Mouse (Mus musculus): ENCODE measurements at regions not wholly inside any gene's neighbourhood (a gene's known extent, or its start where the extent isn't known, plus 50 kb on each side); places are given as distances from the start of the nearest gene placed in this dataset.

DNA sequence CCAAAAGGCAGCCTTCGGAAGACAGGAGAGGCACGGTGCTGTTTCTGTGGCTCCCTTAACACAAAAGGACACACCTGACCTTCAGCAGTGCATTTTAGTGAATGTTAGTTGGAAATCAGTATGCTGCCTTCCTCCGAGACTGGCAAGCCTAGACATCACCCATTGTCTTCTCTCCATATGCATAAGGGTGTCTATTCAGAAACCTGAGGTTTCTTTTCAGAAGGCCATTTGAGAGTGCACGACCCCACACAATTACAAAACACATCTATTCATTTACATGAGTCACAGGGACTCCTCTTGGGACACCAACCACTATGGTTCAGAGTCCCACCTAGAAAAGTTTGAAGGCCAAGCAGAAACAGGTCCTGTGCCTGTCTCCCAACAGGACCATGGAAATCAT, 161.8 kb upstream of the Spats2l start:
- Histone ChIP-seq H3K36me3 (ENCODE audit: control insufficient read depth, insufficient read depth, low read length, poor library complexity, severe bottlenecking) (no peaks in the 10 kb centered on the region), H3K4me3 (ENCODE audit: low read depth, low read length) (no peak overlapping the region), H3K4me1 (ENCODE audit: control insufficient read depth, insufficient read depth, low read length) (peaks cover 2% of the 10 kb centered on the region), H3K27me3 (ENCODE audit: control insufficient read depth, insufficient read depth, low read length, poor library complexity, severe bottlenecking) (no peaks in the 10 kb centered on the region), H3K27ac (ENCODE audit: insufficient read depth, low read length) (peak overlapping the region; percentile 25; the same call in 1 of the 2 replicates), H3K9me3 (replicated peaks; ENCODE audit: control insufficient read depth, insufficient read depth, low read length, poor library complexity, severe bottlenecking) (peaks cover 13% of the 10 kb centered on the region), H3K9ac (ENCODE audit: low read depth, poor library complexity, severe bottlenecking) (no peak overlapping the region)
- peak; percentile 64 for TF ChIP-seq EP300 (IDR thresholded peaks at IDR 0.05; ENCODE audit: insufficient read depth, low read depth, low read length)
- no peak for TF ChIP-seq POLR2A (IDR thresholded peaks at IDR 0.05; ENCODE audit: insufficient read depth, low read length)

GRCm38 (mm10) chr1:57612931-57613804, 160.8 kb upstream of the Spats2l start:
- Histone ChIP-seq H3K4me1 (ENCODE audit: control insufficient read depth, insufficient read depth, low read length) (peaks cover 2% of the 10 kb centered on the region), H3K4me3 (ENCODE audit: low read depth, low read length) (no peak overlapping the region), H3K36me3 (ENCODE audit: control insufficient read depth, insufficient read depth, low read length, poor library complexity, severe bottlenecking) (no peaks in the 10 kb centered on the region), H3K27me3 (ENCODE audit: control insufficient read depth, insufficient read depth, low read length, poor library complexity, severe bottlenecking) (no peaks in the 10 kb centered on the region), H3K9ac (ENCODE audit: low read depth, poor library complexity, severe bottlenecking) (no peak overlapping the region), H3K27ac (ENCODE audit: insufficient read depth, low read length) (no peak overlapping the region), H3K9me3 (replicated peaks; ENCODE audit: control insufficient read depth, insufficient read depth, low read length, poor library complexity, severe bottlenecking) (peaks cover 16% of the 10 kb centered on the region)
- TF ChIP-seq EP300 (IDR thresholded peaks at IDR 0.05; ENCODE audit: insufficient read depth, low read depth, low read length), result peak; percentile 94
- no peak for TF ChIP-seq CTCF (IDR thresholded peaks at IDR 0.05; ENCODE audit: low read depth, low read length)

DNA sequence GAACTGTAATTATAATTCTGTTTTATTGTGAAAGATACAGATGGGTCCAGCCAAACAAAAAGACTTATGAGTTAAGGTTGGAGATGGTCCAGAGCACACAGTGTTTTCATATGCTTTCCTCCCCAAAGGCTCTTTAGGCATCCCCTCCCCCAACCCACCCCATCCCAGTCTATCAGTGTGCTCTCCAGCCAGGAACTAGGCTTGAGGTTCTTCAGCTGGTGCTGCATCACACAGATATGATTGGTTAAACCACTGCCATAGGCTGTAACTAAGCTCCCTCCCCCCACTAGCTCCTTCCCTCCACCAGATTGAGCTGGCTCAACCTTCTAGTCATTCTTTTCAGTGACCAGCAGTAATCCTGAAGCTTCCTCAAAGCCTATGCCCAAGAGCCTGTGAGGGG, 158.8 kb upstream of the Spats2l start:
- Histone ChIP-seq H3K4me1 (ENCODE audit: control insufficient read depth, insufficient read depth, low read length) (peaks cover 2% of the 10 kb centered on the region), H3K9me3 (replicated peaks; ENCODE audit: control insufficient read depth, insufficient read depth, low read length, poor library complexity, severe bottlenecking) (peaks cover 16% of the 10 kb centered on the region), H3K9ac (ENCODE audit: low read depth, poor library complexity, severe bottlenecking) (no peak overlapping the region), H3K27ac (ENCODE audit: insufficient read depth, low read length) (no peak overlapping the region), H3K36me3 (ENCODE audit: control insufficient read depth, insufficient read depth, low read length, poor library complexity, severe bottlenecking) (no peaks in the 10 kb centered on the region), H3K4me3 (ENCODE audit: low read depth, low read length) (no peak overlapping the region), H3K27me3 (ENCODE audit: control insufficient read depth, insufficient read depth, low read length, poor library complexity, severe bottlenecking) (no peaks in the 10 kb centered on the region)
- no peak for TF ChIP-seq POLR2A (IDR thresholded peaks at IDR 0.05; ENCODE audit: insufficient read depth, low read length)
- TF ChIP-seq EP300 (IDR thresholded peaks at IDR 0.05; ENCODE audit: insufficient read depth, low read depth, low read length), result no peak
- TF ChIP-seq CTCF (IDR thresholded peaks at IDR 0.05; ENCODE audit: low read depth, low read length), result no peak

- H3K27me3 ChIP-seq (ENCODE audit: control insufficient read depth, insufficient read depth, low read length, poor library complexity, severe bottlenecking), result no peaks in the 10 kb centered on the region
- H3K4me1 ChIP-seq (ENCODE audit: control insufficient read depth, insufficient read depth, low read length), result no peaks in the 10 kb centered on the region
- H3K27ac ChIP-seq (ENCODE audit: insufficient read depth, low read length), result no peak overlapping the region
- H3K9me3 ChIP-seq (replicated peaks; ENCODE audit: control insufficient read depth, insufficient read depth, low read length, poor library complexity, severe bottlenecking), result peaks cover 16% of the 10 kb centered on the region
- no peak overlapping the region for H3K9ac ChIP-seq (ENCODE audit: low read depth, poor library complexity, severe bottlenecking)
- H3K36me3 ChIP-seq (ENCODE audit: control insufficient read depth, insufficient read depth, low read length, poor library complexity, severe bottlenecking), result no peaks in the 10 kb centered on the region
- H3K4me3 ChIP-seq (ENCODE audit: low read depth, low read length), result no peak overlapping the region
- TF ChIP-seq EP300 (IDR thresholded peaks at IDR 0.05; ENCODE audit: insufficient read depth, low read depth, low read length) (no peak), POLR2A (IDR thresholded peaks at IDR 0.05; ENCODE audit: insufficient read depth, low read length) (no peak), CTCF (IDR thresholded peaks at IDR 0.05; ENCODE audit: low read depth, low read length) (no peak)
These were observed 156.6 kb upstream of the Spats2l start for GRCm38 (mm10) chr1:57617316-57617715.

DNA sequence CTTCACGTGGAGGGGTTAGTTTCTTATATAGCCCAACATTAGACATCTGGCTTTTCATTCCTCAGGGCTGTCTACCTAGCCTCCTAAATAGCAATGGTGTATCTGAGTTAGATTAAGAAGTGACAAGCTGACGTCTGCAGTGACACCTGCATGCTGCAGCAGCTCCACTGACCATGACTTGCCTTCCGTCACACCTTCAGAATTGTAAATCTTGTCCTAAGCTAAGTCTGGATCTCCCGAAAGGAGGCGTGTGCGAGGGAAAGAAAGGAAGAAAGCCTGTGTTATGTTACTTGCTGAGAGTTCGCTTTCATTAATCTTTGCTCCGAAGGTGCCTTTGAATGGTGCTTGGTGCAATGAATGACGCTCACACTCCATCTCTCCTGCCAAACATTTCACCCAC, 151.4 kb upstream of the Spats2l start:
- Histone ChIP-seq H3K9ac (ENCODE audit: low read depth, poor library complexity, severe bottlenecking) (no peak overlapping the region), H3K4me1 (ENCODE audit: control insufficient read depth, insufficient read depth, low read length) (no peaks in the 10 kb centered on the region), H3K27ac (ENCODE audit: insufficient read depth, low read length) (no peak overlapping the region), H3K4me3 (ENCODE audit: low read depth, low read length) (no peak overlapping the region), H3K27me3 (ENCODE audit: control insufficient read depth, insufficient read depth, low read length, poor library complexity, severe bottlenecking) (no peaks in the 10 kb centered on the region), H3K36me3 (ENCODE audit: control insufficient read depth, insufficient read depth, low read length, poor library complexity, severe bottlenecking) (no peaks in the 10 kb centered on the region), H3K9me3 (replicated peaks; ENCODE audit: control insufficient read depth, insufficient read depth, low read length, poor library complexity, severe bottlenecking) (0 out of 2 replicates have a peak, but pooled peaks cover 3% of the 10 kb centered on the region)
- TF ChIP-seq EP300 (IDR thresholded peaks at IDR 0.05; ENCODE audit: insufficient read depth, low read depth, low read length) (no peak), CTCF (IDR thresholded peaks at IDR 0.05; ENCODE audit: low read depth, low read length) (no peak), POLR2A (IDR thresholded peaks at IDR 0.05; ENCODE audit: insufficient read depth, low read length) (no peak)

- no peaks in the 10 kb centered on the region for H3K36me3 ChIP-seq (ENCODE audit: control insufficient read depth, insufficient read depth, low read length, poor library complexity, severe bottlenecking)
- no peak overlapping the region for H3K27ac ChIP-seq (ENCODE audit: insufficient read depth, low read length)
- H3K4me3 ChIP-seq (ENCODE audit: low read depth, low read length), result no peak overlapping the region
- no peak overlapping the region for H3K9ac ChIP-seq (ENCODE audit: low read depth, poor library complexity, severe bottlenecking)
- H3K4me1 ChIP-seq (ENCODE audit: control insufficient read depth, insufficient read depth, low read length), result no peaks in the 10 kb centered on the region
- no peak for TF ChIP-seq EP300 (IDR thresholded peaks at IDR 0.05; ENCODE audit: insufficient read depth, low read depth, low read length)
- no peak for TF ChIP-seq CTCF (IDR thresholded peaks at IDR 0.05; ENCODE audit: low read depth, low read length)
- no peak for TF ChIP-seq POLR2A (IDR thresholded peaks at IDR 0.05; ENCODE audit: insufficient read depth, low read length)
- H3K9me3 ChIP-seq (replicated peaks; ENCODE audit: control insufficient read depth, insufficient read depth, low read length, poor library complexity, severe bottlenecking), result 0 out of 2 replicates have a peak, but pooled peaks cover 4% of the 10 kb centered on the region
- H3K27me3 ChIP-seq (ENCODE audit: control insufficient read depth, insufficient read depth, low read length, poor library complexity, severe bottlenecking), result no peaks in the 10 kb centered on the region
These were observed 140.0 kb upstream of the Spats2l start for GRCm38 (mm10) chr1:57633986-57634385.
